Mouse (Mus musculus) liver (tissue): ENCODE results near the gene Tmbim6.
"Not testable (repeated sequence)": the region's sequence is repeated elsewhere in the genome, so short reads cannot be mapped to it uniquely, and the experiment has no call there.

Experiments used
- DNase-seq: peaks from one replicate; pipeline ENCODE4 v3.0.0-alpha.2; 2020; ENCODE audit warnings: mixed read lengths

Gene Tmbim6

GRCm38 (mm10) chr15:99386110-99386509 is 6.6 kb upstream of the Tmbim6 start:
- not testable (repeated sequence) for DNase-seq

- DNase-seq, result no peak
Measured at GRCm38 (mm10) chr15:99386796-99387195, 5.9 kb upstream of the Tmbim6 start.

- no peak for DNase-seq
Measured at GRCm38 (mm10) chr15:99387976-99388375, 4.7 kb upstream of the Tmbim6 start.

- DNase-seq, result no peak
Measured at GRCm38 (mm10) chr15:99390472-99391401, 1.9 kb upstream of the Tmbim6 start.

GRCm38 (mm10) chr15:99391975-99392374 is 707 bp upstream of the Tmbim6 start:
- DNase-seq, result no peak

GRCm38 (mm10) chr15:99393386-99394252 is 937 bp downstream of the Tmbim6 start:
- DNase-seq, result peak; percentile 81

- no peak for DNase-seq
Measured at GRCm38 (mm10) chr15:99396462-99396861, 3.8 kb downstream of the Tmbim6 start.

- no peak for DNase-seq
Measured at GRCm38 (mm10) chr15:99396875-99397274, 4.2 kb downstream of the Tmbim6 start.

GRCm38 (mm10) chr15:99397622-99398021 is 4.9 kb downstream of the Tmbim6 start:
- no peak for DNase-seq

- no peak for DNase-seq
Measured at GRCm38 (mm10) chr15:99399503-99400245, 7.0 kb downstream of the Tmbim6 start.

- DNase-seq, result no peak
Measured at GRCm38 (mm10) chr15:99400602-99401001, 7.9 kb downstream of the Tmbim6 start.

GRCm38 (mm10) chr15:99403159-99403889 is 10.6 kb downstream of the Tmbim6 start:
- no peak for DNase-seq

- DNase-seq, result no peak
Measured at GRCm38 (mm10) chr15:99405150-99405549, 12.5 kb downstream of the Tmbim6 start.

- DNase-seq, result no peak
Measured at GRCm38 (mm10) chr15:99406986-99407570, 14.4 kb downstream of the Tmbim6 start.

- no peak for DNase-seq
Measured at GRCm38 (mm10) chr15:99408845-99409244, 16.2 kb downstream of the Tmbim6 start.

- DNase-seq, result no peak
Measured at GRCm38 (mm10) chr15:99411747-99412146, 19.1 kb downstream of the Tmbim6 start.

- peak; percentile 62 for DNase-seq
Measured at GRCm38 (mm10) chr15:99415793-99416192, 23.1 kb downstream of the Tmbim6 start.

- peak; percentile 80 for DNase-seq
Measured at GRCm38 (mm10) chr15:99416348-99416882, 23.7 kb downstream of the Tmbim6 start.

GRCm38 (mm10) chr15:99416957-99417356 is 24.3 kb downstream of the Tmbim6 start:
- DNase-seq, result no peak

GRCm38 (mm10) chr15:99417692-99418271 is 25.1 kb downstream of the Tmbim6 start:
- no peak for DNase-seq

- no peak for DNase-seq
Measured at GRCm38 (mm10) chr15:99420101-99420500, 27.4 kb downstream of the Tmbim6 start.
